Mouse (Mus musculus) lung, postnatal 0 days (tissue): ENCODE measurements around the gene Chchd6. TPM values are rescaled to one million over a fixed set of nuclear protein-coding genes. Genes with fewer than 3 reads are reported as not detected.

Source experiments
- ATAC-seq: fragments of 200-750 bp; cut with Nextera tagmentation; 2 replicates; pipeline ENCODE4 v1.8.0; 2017; ENCODE audit warnings: moderate library complexity
- DNase-seq: peaks from one replicate; pipeline ENCODE4 v3.0.0-alpha.2; 2016; ENCODE audit warnings: low spot score
- H3K27ac ChIP-seq: fragments of 300-500 bp; sonication (generic); 2 replicates; pipeline ENCODE4 v1.5.1; 2014; ENCODE audit warnings: antibody characterized with exemption, mild to moderate bottlenecking, low read length, mixed read lengths
- H3K27me3 ChIP-seq: fragments of 300-500 bp; sonication (generic); replicated peaks from 2 replicates; pipeline ENCODE4 v1.6.1; 2014; ENCODE audit warnings: low read length, mixed read lengths; ENCODE audit not compliant: insufficient read depth
- H3K36me3 ChIP-seq: fragments of 300-500 bp; sonication (generic); 2 replicates; pipeline ENCODE4 v1.6.1; 2014; ENCODE audit warnings: low read length, mixed read lengths; ENCODE audit not compliant: insufficient read depth
- H3K4me1 ChIP-seq: fragments of 300-500 bp; sonication (generic); 2 replicates; pipeline ENCODE4 v1.6.1; 2014; ENCODE audit warnings: antibody characterized with exemption, low read depth, low read length, mixed read lengths; ENCODE audit not compliant: insufficient read depth
- H3K4me2 ChIP-seq: fragments of 300-500 bp; sonication (generic); replicated peaks from 2 replicates; pipeline ENCODE4 v1.6.1; 2014; ENCODE audit warnings: low read depth, mild to moderate bottlenecking, low read length, moderate library complexity, mixed read lengths
- H3K4me3 ChIP-seq: fragments of 300-500 bp; sonication (generic); 2 replicates; pipeline ENCODE4 v1.5.1; 2014; ENCODE audit warnings: low read depth, low read length
- H3K9ac ChIP-seq: fragments of 300-500 bp; sonication (generic); replicated peaks from 2 replicates; pipeline ENCODE4 v1.6.1; 2014; ENCODE audit warnings: low read depth, mild to moderate bottlenecking
- H3K9me3 ChIP-seq: fragments of 300-500 bp; sonication (generic); 2 replicates; pipeline ENCODE4 v1.6.1; 2016; ENCODE audit warnings: low read length, mixed read lengths
- CTCF ChIP-seq: IDR thresholded peaks from 2 replicates; pipeline ENCODE4 v1.5.1; 2016; ENCODE audit warnings: antibody characterized with exemption, mild to moderate bottlenecking
- EP300 ChIP-seq: IDR thresholded peaks from 2 replicates; pipeline ENCODE4 v1.6.1; 2016; ENCODE audit warnings: antibody characterized with exemption, mild to moderate bottlenecking, control low read depth
- WGBS: fragments of 180-500 bp; shearing (Covaris S2); extraction: QIAGEN DNeasy Blood & Tissue Kit; methylation state at CpG from one replicate; pipeline ENCODE4 v1.1.7; 2014; 5-methylcytosine and 5-hydroxymethylcytosine counted together
- polyA plus RNA-seq: library from polyadenylated mRNA; unstranded; fragments of >200 nt; fragmentation: Nextera tagmentation; extraction: Ambion mirVana; gene quantifications from 2 replicates; pipeline ENCODE4 v1.2.1, GENCODE M21; 2015

Chchd6 gene
- polyA plus RNA-seq, 1 experiment from 2014 or later: 25.0 TPM

GRCm38 (mm10) chr6:89573768-89574167 lies 21.7 kb downstream of the Chchd6 start:
- WGBS: 90% methylated on average over 2 of the region's 2 CpGs

GRCm38 (mm10) chr6:89572921-89573636 lies 22.4 kb downstream of the Chchd6 start:
- Histone ChIP-seq H3K9ac (no peak overlapping the region), H3K4me3 (no peak overlapping the region), H3K4me1 (no peaks in the 10 kb centered on the region), H3K27ac (no peak overlapping the region), H3K27me3 (no peaks in the 10 kb centered on the region), H3K9me3 (no peaks in the 10 kb centered on the region), H3K36me3 (no peaks in the 10 kb centered on the region), H3K4me2 (no peak overlapping the region)
- DNase-seq: no peak
- no peak for TF ChIP-seq CTCF
- no peak for TF ChIP-seq EP300
- no peak for ATAC-seq

More at GRCm38 (mm10) chr6:89573768-89574167, 21.7 kb downstream of the Chchd6 start:
- H3K27me3 ChIP-seq: no peaks in the 10 kb centered on the region
- DNase-seq (no peak), ATAC-seq (no peak)
- H3K4me1 ChIP-seq: no peaks in the 10 kb centered on the region
- no peak overlapping the region for H3K4me3 ChIP-seq
- no peak for TF ChIP-seq EP300
- no peak for TF ChIP-seq CTCF
- no peak overlapping the region for H3K27ac ChIP-seq
- H3K9me3 ChIP-seq: no peaks in the 10 kb centered on the region
- H3K36me3 ChIP-seq: no peaks in the 10 kb centered on the region
- H3K9ac ChIP-seq: no peak overlapping the region
- H3K4me2 ChIP-seq: no peak overlapping the region

DNA sequence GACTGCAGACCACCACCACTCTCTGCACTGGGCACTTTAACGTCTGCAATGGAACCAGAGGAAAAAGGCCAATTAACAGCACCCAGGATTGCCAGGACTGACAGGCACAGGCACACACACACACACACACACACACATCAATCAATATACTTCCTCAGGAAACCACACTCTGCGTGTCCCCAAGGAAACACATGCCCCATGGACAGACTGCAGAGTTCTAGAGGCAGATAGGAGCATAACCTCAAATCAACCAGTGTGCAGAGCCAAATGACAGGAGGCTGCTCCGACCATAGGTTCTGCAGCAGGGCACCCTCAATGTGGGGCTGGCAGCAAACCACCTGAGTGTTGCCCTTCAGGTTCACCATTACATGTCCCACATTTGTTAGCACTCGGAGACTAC lies 26.1 kb downstream of the Chchd6 start:
- TF ChIP-seq EP300: no peak
- no peak for TF ChIP-seq CTCF
- ATAC-seq: no peak

DNA sequence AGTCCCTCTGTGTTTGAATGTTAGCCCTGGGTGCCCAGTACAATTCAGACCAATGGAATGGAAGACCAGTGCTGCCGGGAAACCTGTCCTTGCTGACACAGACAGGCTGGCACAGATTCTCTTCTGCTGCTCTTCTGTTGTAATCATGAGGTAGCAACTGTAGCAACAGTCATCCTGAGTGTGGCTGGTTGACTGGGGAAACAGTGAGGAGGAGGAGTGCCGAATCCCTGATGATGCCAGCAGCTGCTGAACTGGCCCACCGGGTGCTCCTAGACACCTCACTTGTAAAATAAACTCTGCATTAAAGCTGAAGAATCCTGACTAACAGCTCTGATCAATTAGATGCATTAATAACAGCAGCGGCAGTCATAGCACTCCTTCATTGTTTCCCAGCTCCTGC lies 28.7 kb downstream of the Chchd6 start:
- Histone ChIP-seq H3K27me3 (no peaks in the 10 kb centered on the region), H3K9ac (no peak overlapping the region), H3K27ac (no peak overlapping the region), H3K4me1 (no peaks in the 10 kb centered on the region), H3K36me3 (no peaks in the 10 kb centered on the region), H3K9me3 (no peaks in the 10 kb centered on the region), H3K4me2 (no peak overlapping the region), H3K4me3 (no peak overlapping the region)
- 79% methylated on average over 4 of the region's 4 CpGs for WGBS
- TF ChIP-seq CTCF: no peak
- no peak for TF ChIP-seq EP300
- ATAC-seq: no peak
- no peak for DNase-seq

More for the DNA sequence above, 26.1 kb downstream of the Chchd6 start:
- H3K36me3 ChIP-seq: no peaks in the 10 kb centered on the region
- DNase-seq: no peak
- no peak overlapping the region for H3K4me3 ChIP-seq
- H3K4me2 ChIP-seq: no peak overlapping the region
- WGBS: 67% methylated on average over 4 of the region's 4 CpGs
- H3K27me3 ChIP-seq: no peaks in the 10 kb centered on the region
- no peaks in the 10 kb centered on the region for H3K9me3 ChIP-seq
- H3K9ac ChIP-seq: no peak overlapping the region
- H3K27ac ChIP-seq: no peak overlapping the region
- H3K4me1 ChIP-seq: no peaks in the 10 kb centered on the region

GRCm38 (mm10) chr6:89563381-89563780 lies 32.1 kb downstream of the Chchd6 start:
- Histone ChIP-seq H3K27ac (no peak overlapping the region), H3K4me1 (no peaks in the 10 kb centered on the region), H3K36me3 (no peaks in the 10 kb centered on the region), H3K4me2 (no peak overlapping the region), H3K9me3 (no peaks in the 10 kb centered on the region), H3K27me3 (no peaks in the 10 kb centered on the region), H3K4me3 (no peak overlapping the region), H3K9ac (no peak overlapping the region)
- peak; percentile 42 for DNase-seq
- TF ChIP-seq EP300 (no peak), CTCF (no peak)
- 59% methylated on average over 4 of the region's 4 CpGs for WGBS
- ATAC-seq: no peak

DNA sequence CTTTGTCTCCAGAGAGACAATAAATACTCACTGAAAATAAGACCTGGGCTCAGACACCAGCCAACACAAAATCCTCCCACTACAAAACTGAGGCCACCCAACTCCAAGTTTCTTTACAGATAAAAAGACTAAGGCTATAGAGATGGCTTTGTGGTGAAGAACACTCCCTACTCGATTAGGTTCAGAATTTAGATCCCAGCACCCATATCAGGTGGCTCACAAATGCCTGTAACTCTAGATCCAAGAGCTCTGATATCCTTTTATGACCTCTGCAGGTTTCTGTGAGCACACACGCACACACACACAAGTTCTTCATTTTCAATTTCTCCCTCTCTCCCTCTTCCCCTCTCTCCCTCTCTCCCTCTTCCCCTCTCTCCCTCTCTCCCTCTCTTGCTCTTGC lies 34.6 kb downstream of the Chchd6 start:
- no peak for TF ChIP-seq EP300
- TF ChIP-seq CTCF: no peak
- H3K4me3 ChIP-seq: no peak overlapping the region
- DNase-seq (no peak), ATAC-seq (no peak)
- no peaks in the 10 kb centered on the region for H3K4me1 ChIP-seq
- no peak overlapping the region for H3K4me2 ChIP-seq
- WGBS: 71% methylated on average over 2 of the region's 2 CpGs
- H3K9me3 ChIP-seq: no peaks in the 10 kb centered on the region
- no peaks in the 10 kb centered on the region for H3K27me3 ChIP-seq
- H3K9ac ChIP-seq: no peak overlapping the region
- no peaks in the 10 kb centered on the region for H3K36me3 ChIP-seq
- H3K27ac ChIP-seq: no peak overlapping the region
